Mouse (Mus musculus): ENCODE results near the gene Hdlbp.

DNA sequence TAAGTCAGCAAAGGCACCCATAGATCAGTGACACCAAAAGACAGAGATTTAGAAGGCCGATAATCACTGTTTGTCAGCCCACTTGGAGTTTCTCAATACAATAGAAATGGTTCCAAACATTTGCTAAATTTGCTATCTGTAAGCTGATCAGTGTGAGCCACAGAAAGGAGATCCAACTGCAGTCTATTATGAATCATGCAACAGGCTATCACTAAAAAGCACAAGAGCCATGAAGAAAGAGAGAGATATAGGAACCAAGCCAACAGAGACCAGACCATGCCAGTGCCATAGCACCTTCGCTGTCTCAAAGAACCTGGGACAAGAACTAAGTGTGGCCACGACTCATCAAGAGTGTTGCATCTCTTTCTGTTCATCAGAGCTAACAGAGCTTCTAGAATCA lies 2.9 kb downstream of the Hdlbp start:
- TF ChIP-seq GATA1 (IDR thresholded peaks at IDR 0.05; ENCODE audit: low read length) (no peak), TAL1 (IDR thresholded peaks at IDR 0.05; ENCODE audit: low read length) (no peak)
